Mouse (Mus musculus): ENCODE results near the gene Nat10. TPM values are rescaled to one million over a fixed set of nuclear protein-coding genes. Genes with fewer than 3 reads are reported as not detected.
A peak's percentile ranks its signal among the peaks of the same experiment; 100 is the strongest.

Nat10 gene
- total RNA-seq (2014; fragmentation: Nextera tagmentation) (68.1 and 97.4 TPM in 2 replicates), total RNA-seq (2017) (68.0 and 72.4 TPM in 2 replicates), polyA plus RNA-seq (2012) (21.8 and 29.8 TPM in 2 replicates)

GRCm38 (mm10) chr2:103760906-103761716, at the start of gene Nat10:
TSS of gene Nat10 (minus strand) at chr2:103761270.
- peak; percentile 86 for ATAC-seq (ENCODE audit: extremely low read depth, insufficient number of reproducible peaks, low FRiP score, poor library complexity, severe bottlenecking)

GRCm38 (mm10) chr2:103810412-103810811, 49.3 kb upstream of the Nat10 start:
- no peak for DNase-seq (ENCODE audit: low spot score)
- H3K36me3 ChIP-seq (replicated peaks): no peaks in the 10 kb centered on the region
- H3K4me1 ChIP-seq (ENCODE audit: insufficient read depth, low read depth, low read length): no peaks in the 10 kb centered on the region
- H3K27me3 ChIP-seq (ENCODE audit: insufficient read depth, low read length): peaks cover 9% of the 10 kb centered on the region; the same call in 1 of the 2 replicates
- H3K4me3 ChIP-seq (ENCODE audit: low read depth, low read length): no peak overlapping the region
- ATAC-seq (ENCODE audit: extremely low read depth, insufficient number of reproducible peaks, low FRiP score, poor library complexity, severe bottlenecking): no peak
- TF ChIP-seq TAL1 (conservative IDR thresholded peaks at IDR 0.05; ENCODE audit: low read depth, low read length) (no peak), GATA2 (IDR thresholded peaks at IDR 0.05; ENCODE audit: borderline replicate concordance, low read depth, low read length) (no peak), POLR2AphosphoS5 (IDR thresholded peaks at IDR 0.05; ENCODE audit: insufficient replicate concordance, low read depth, low read length) (no peak), GATA1 (IDR thresholded peaks at IDR 0.05; ENCODE audit: borderline replicate concordance, low read length) (no peak)
- H3K9me3 ChIP-seq (replicated peaks): no peaks in the 10 kb centered on the region

More at GRCm38 (mm10) chr2:103760906-103761716, at the start of gene Nat10:
- no peaks in the 10 kb centered on the region for H3K9me3 ChIP-seq (replicated peaks)
- peaks cover 50% of the 10 kb centered on the region for H3K36me3 ChIP-seq (replicated peaks)
- peaks cover 22% of the 10 kb centered on the region for H3K4me1 ChIP-seq (ENCODE audit: insufficient read depth, low read depth, low read length)
- H3K27me3 ChIP-seq (ENCODE audit: insufficient read depth, low read length): no peaks in the 10 kb centered on the region
- TF ChIP-seq POLR2AphosphoS5 (IDR thresholded peaks at IDR 0.05; ENCODE audit: insufficient replicate concordance, low read depth, low read length) (peak; percentile 95), GATA1 (IDR thresholded peaks at IDR 0.05; ENCODE audit: borderline replicate concordance, low read length) (no peak)
- H3K4me3 ChIP-seq (ENCODE audit: low read depth, low read length): peak within 1 kb of the TSS; percentile 75
- DNase-seq (ENCODE audit: low spot score): peak; percentile 82

GRCm38 (mm10) chr2:103808466-103808865, 47.4 kb upstream of the Nat10 start:
- peaks cover 2% of the 10 kb centered on the region; the same call in 1 of the 2 replicates for H3K4me1 ChIP-seq (ENCODE audit: insufficient read depth, low read depth, low read length)
- ATAC-seq (ENCODE audit: extremely low read depth, insufficient number of reproducible peaks, low FRiP score, poor library complexity, severe bottlenecking): no peak
- no peaks in the 10 kb centered on the region for H3K9me3 ChIP-seq (replicated peaks)
- TF ChIP-seq GATA1 (IDR thresholded peaks at IDR 0.05; ENCODE audit: borderline replicate concordance, low read length): no peak
- TF ChIP-seq CTCF (IDR thresholded peaks at IDR 0.05; ENCODE audit: low read depth, low read length): no peak
- no peak for TF ChIP-seq POLR2AphosphoS5 (IDR thresholded peaks at IDR 0.05; ENCODE audit: insufficient replicate concordance, low read depth, low read length)
- TF ChIP-seq TAL1 (conservative IDR thresholded peaks at IDR 0.05; ENCODE audit: low read depth, low read length): no peak
- no peak for TF ChIP-seq GATA2 (IDR thresholded peaks at IDR 0.05; ENCODE audit: borderline replicate concordance, low read depth, low read length)
- no peak for DNase-seq (ENCODE audit: low spot score)
- no peaks in the 10 kb centered on the region for H3K36me3 ChIP-seq (replicated peaks)
- no peak overlapping the region for H3K4me3 ChIP-seq (ENCODE audit: low read depth, low read length)
- H3K27me3 ChIP-seq (ENCODE audit: insufficient read depth, low read length): peaks cover 5% of the 10 kb centered on the region; the same call in 1 of the 2 replicates

- DNase-seq (ENCODE audit: low spot score): no peak
- H3K4me1 ChIP-seq (ENCODE audit: insufficient read depth, low read depth, low read length): peaks cover 14% of the 10 kb centered on the region
- TF ChIP-seq CTCF (IDR thresholded peaks at IDR 0.05; ENCODE audit: low read depth, low read length) (no peak), GATA2 (IDR thresholded peaks at IDR 0.05; ENCODE audit: borderline replicate concordance, low read depth, low read length) (no peak), GATA1 (IDR thresholded peaks at IDR 0.05; ENCODE audit: borderline replicate concordance, low read length) (no peak), POLR2AphosphoS5 (IDR thresholded peaks at IDR 0.05; ENCODE audit: insufficient replicate concordance, low read depth, low read length) (no peak), TAL1 (conservative IDR thresholded peaks at IDR 0.05; ENCODE audit: low read depth, low read length) (no peak)
- peaks cover 8% of the 10 kb centered on the region for H3K36me3 ChIP-seq (replicated peaks)
- no peak for ATAC-seq (ENCODE audit: extremely low read depth, insufficient number of reproducible peaks, low FRiP score, poor library complexity, severe bottlenecking)
- H3K27me3 ChIP-seq (ENCODE audit: insufficient read depth, low read length): no peaks in the 10 kb centered on the region; the same call in 1 of the 2 replicates
- H3K9me3 ChIP-seq (replicated peaks): no peaks in the 10 kb centered on the region
- H3K4me3 ChIP-seq (ENCODE audit: low read depth, low read length): no peak overlapping the region
These were observed 42.9 kb upstream of the Nat10 start for GRCm38 (mm10) chr2:103803770-103804530.

- no peak for TF ChIP-seq GATA2 (IDR thresholded peaks at IDR 0.05; ENCODE audit: borderline replicate concordance, low read depth, low read length)
- no peak for TF ChIP-seq POLR2AphosphoS5 (IDR thresholded peaks at IDR 0.05; ENCODE audit: insufficient replicate concordance, low read depth, low read length)
- no peak for TF ChIP-seq CTCF (IDR thresholded peaks at IDR 0.05; ENCODE audit: low read depth, low read length)
- TF ChIP-seq GATA1 (IDR thresholded peaks at IDR 0.05; ENCODE audit: borderline replicate concordance, low read length): no peak
- TF ChIP-seq TAL1 (conservative IDR thresholded peaks at IDR 0.05; ENCODE audit: low read depth, low read length): no peak
- H3K4me1 ChIP-seq (ENCODE audit: insufficient read depth, low read depth, low read length): peaks cover 20% of the 10 kb centered on the region
- ATAC-seq (ENCODE audit: extremely low read depth, insufficient number of reproducible peaks, low FRiP score, poor library complexity, severe bottlenecking): no peak
These were observed 41.4 kb upstream of the Nat10 start for GRCm38 (mm10) chr2:103802422-103802821.

GRCm38 (mm10) chr2:103797491-103798009, 36.5 kb upstream of the Nat10 start, which contains the start of gene Caprin1:
TSS of gene Caprin1 (minus strand) at chr2:103797649.
- H3K4me1 ChIP-seq (ENCODE audit: insufficient read depth, low read depth, low read length): peaks cover 39% of the 10 kb centered on the region
- peaks cover 30% of the 10 kb centered on the region for H3K36me3 ChIP-seq (replicated peaks)
- ATAC-seq (ENCODE audit: extremely low read depth, insufficient number of reproducible peaks, low FRiP score, poor library complexity, severe bottlenecking) (peak; percentile 72), DNase-seq (ENCODE audit: low spot score) (peak; percentile 85)
- TF ChIP-seq GATA2 (IDR thresholded peaks at IDR 0.05; ENCODE audit: borderline replicate concordance, low read depth, low read length): no peak
- peak; percentile 39; the same call in 1 of the 2 replicates for TF ChIP-seq POLR2AphosphoS5 (IDR thresholded peaks at IDR 0.05; ENCODE audit: insufficient replicate concordance, low read depth, low read length)
- no peaks in the 10 kb centered on the region for H3K27me3 ChIP-seq (ENCODE audit: insufficient read depth, low read length)
- H3K9me3 ChIP-seq (replicated peaks): no peaks in the 10 kb centered on the region
- peak within 1 kb of the TSS; percentile 90 for H3K4me3 ChIP-seq (ENCODE audit: low read depth, low read length)

More at GRCm38 (mm10) chr2:103802422-103802821, 41.4 kb upstream of the Nat10 start:
- no peak overlapping the region for H3K4me3 ChIP-seq (ENCODE audit: low read depth, low read length)
- peaks cover 8% of the 10 kb centered on the region for H3K36me3 ChIP-seq (replicated peaks)
- H3K27me3 ChIP-seq (ENCODE audit: insufficient read depth, low read length): no peaks in the 10 kb centered on the region
- H3K9me3 ChIP-seq (replicated peaks): no peaks in the 10 kb centered on the region
- DNase-seq (ENCODE audit: low spot score): no peak
